Mouse (Mus musculus) embryo, embryonic 9.5 days (tissue): Measurements from ENCODE around the gene Crlf1.

Experiments used
- DNase-seq: peaks from one replicate; pipeline ENCODE4 v3.0.0-alpha.2; 2017; ENCODE audit errors: extremely low spot score

Crlf1 gene

DNA sequence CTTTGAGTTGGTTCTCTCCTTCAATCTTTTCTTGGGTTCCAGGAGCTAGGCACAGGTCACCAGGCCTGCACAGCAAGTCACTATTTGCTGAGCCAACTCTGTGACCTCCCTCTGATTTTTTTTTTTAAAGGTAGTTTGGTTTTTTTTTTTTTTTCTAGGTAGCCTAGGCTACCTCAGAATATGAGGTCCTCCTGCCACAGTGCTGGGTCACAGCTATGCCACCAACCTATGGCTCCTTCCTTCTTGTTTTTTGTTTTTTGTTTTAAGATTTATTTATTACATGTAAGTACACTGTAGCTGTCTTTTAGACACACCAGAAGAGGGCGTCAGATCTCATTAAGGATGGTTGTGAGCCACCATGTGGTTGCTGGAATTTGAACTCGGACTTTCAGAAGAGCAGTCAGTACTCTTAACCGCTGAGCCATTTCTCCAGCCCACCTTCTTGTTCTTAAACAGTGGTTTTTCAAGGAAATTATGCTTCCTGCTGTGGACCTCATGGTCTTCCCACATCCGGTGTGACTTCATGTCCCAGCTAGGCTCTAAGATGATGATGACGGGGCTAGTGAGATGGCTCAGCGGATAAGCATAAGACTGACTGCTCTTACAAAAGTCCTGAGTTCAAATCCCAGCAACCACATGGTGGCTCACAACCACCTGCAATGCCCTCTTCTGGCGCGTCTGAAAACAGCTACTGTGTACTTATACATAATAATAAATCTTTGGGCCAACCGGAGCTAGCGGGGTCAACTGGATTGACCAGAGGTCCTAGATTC, 56.6 kb downstream of the Crlf1 start:
- DNase-seq, result no peak

DNA sequence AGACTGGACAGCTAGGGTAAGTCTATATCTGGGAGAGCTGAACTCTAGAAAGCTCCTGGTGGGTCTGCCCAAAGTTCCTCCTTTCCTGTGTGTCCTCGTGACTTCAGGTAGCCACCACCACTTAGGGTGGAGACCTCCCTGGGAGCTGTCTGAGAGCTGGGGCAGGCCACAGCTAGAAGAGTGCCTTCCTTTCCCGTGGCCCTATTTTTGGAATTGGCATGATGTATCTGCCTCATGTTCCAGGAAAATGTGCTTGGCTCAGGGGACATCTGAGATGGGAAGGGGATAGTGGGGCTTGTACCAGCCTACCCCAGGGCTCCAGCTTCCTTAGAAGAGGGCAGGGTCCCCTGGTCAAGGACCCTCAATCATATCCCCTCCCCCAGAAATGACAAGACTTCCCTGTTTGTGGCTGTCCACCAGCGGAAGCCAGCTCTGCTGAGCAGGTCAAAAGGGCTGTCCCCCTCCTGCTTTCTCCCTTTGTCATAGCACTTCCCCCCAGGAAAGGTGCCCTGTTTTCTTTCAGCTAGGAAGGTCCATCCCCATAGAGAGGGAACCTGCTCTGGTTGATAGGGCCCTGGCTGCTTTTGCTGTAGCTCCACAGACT, 58.7 kb downstream of the Crlf1 start:
- DNase-seq, result no peak

- DNase-seq, result no peak
Measured at GRCm38 (mm10) chr8:70552836-70553235, 59.9 kb downstream of the Crlf1 start.
